Mouse (Mus musculus): Measurements from ENCODE around the gene Foxk1. TPM values are rescaled to one million over a fixed set of nuclear protein-coding genes. Genes with fewer than 3 reads are reported as not detected.
A peak's percentile ranks its signal among the peaks of the same experiment; 100 is the strongest.

The Foxk1 gene
- polyA plus RNA-seq, 1 experiment from 2014 or later = 4.1 TPM

DNA sequence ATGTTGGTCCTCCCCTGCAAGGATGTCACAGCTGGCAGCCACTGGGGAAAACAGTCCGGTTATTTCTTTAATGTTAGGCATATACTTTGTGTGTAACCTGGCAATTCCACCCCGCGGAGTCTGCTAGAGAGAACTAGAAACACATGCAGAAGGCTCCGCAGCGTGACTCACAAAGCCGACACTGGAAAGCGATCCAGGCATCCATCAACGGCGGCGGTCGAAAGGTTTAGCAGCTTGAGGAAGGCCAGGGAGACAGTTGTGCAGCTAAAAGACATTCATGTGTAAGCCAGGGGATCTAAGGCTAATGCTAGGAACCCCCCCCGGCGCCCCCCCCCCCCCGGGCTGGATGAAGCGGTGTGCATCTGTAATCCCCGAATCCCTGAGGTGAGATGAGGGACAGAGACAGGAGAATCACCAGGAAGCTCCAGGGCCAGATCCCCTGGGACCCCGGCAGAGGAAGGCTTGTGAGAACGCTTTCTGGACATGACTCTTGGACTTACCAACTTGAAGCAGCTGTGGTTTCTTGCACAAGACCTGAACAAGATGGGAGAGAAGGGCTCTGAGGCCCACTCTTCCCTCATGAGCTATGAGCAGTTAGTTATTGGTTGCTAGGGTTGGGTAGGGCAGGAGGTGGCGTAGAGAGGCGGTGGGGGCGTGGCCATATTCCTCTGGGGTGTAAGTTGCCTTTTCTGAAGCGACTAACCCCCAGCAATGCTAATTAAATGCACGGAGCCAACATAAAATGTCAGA, 16.2 kb upstream of the Foxk1 start:
- peak; percentile 61 for DNase-seq (ENCODE audit: low spot score)
- Histone ChIP-seq H3K4me2 (replicated peaks; ENCODE audit: low read depth, low read length) (no peak overlapping the region; the same call in 1 of the 2 replicates), H3K9ac (ENCODE audit: low read depth, low read length) (peak overlapping the region; percentile 17), H3K36me3 (ENCODE audit: control insufficient read depth, insufficient read depth, low read length) (no peaks in the 10 kb centered on the region), H3K9me3 (ENCODE audit: control insufficient read depth, low read length) (no peaks in the 10 kb centered on the region), H3K4me3 (ENCODE audit: low read depth, low read length) (no peak overlapping the region), H3K4me1 (replicated peaks; ENCODE audit: control insufficient read depth, insufficient read depth, low read length) (peaks cover 14% of the 10 kb centered on the region), H3K27ac (ENCODE audit: low read depth, low read length) (peak overlapping the region; percentile 85), H3K27me3 (ENCODE audit: control insufficient read depth, insufficient read depth, low read length) (no peaks in the 10 kb centered on the region)
- 27% methylated on average over 23 of the region's 23 CpGs for WGBS
- ATAC-seq (ENCODE audit: low FRiP score) = no peak; the same call in 1 of the 2 replicates

DNA sequence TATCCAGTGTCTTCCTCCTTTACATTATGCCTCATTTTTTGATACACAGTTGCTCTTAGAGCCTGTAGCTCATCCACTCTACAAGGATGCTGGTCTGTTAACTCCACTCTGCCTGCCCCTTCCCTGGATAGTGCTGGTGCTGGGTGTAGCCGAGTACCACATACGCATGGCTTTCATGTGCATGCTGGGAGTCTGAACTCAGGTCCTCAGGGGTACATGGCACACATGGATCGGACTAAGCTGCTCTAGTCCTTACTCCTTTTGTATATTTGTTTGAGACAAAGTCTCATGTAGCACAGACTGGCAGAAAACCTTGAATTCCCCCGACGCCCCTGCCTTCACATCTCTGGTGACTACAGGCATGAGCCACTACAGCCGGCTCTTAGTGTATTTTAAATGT, 15.0 kb upstream of the Foxk1 start:
- Histone ChIP-seq H3K4me1 (replicated peaks; ENCODE audit: control insufficient read depth, insufficient read depth, low read length) (peaks cover 14% of the 10 kb centered on the region), H3K9ac (ENCODE audit: low read depth, low read length) (no peak overlapping the region), H3K27ac (ENCODE audit: low read depth, low read length) (peak overlapping the region; percentile 85), H3K27me3 (ENCODE audit: control insufficient read depth, insufficient read depth, low read length) (no peaks in the 10 kb centered on the region), H3K4me3 (ENCODE audit: low read depth, low read length) (no peak overlapping the region), H3K36me3 (ENCODE audit: control insufficient read depth, insufficient read depth, low read length) (no peaks in the 10 kb centered on the region), H3K9me3 (ENCODE audit: control insufficient read depth, low read length) (no peaks in the 10 kb centered on the region), H3K4me2 (replicated peaks; ENCODE audit: low read depth, low read length) (no peak overlapping the region)
- 36% methylated on average over 6 of the region's 6 CpGs for WGBS
- no peak for DNase-seq (ENCODE audit: low spot score)
- 0 out of 2 replicates have a peak, but pooled peaks have one; percentile 29 for ATAC-seq (ENCODE audit: low FRiP score)

DNA sequence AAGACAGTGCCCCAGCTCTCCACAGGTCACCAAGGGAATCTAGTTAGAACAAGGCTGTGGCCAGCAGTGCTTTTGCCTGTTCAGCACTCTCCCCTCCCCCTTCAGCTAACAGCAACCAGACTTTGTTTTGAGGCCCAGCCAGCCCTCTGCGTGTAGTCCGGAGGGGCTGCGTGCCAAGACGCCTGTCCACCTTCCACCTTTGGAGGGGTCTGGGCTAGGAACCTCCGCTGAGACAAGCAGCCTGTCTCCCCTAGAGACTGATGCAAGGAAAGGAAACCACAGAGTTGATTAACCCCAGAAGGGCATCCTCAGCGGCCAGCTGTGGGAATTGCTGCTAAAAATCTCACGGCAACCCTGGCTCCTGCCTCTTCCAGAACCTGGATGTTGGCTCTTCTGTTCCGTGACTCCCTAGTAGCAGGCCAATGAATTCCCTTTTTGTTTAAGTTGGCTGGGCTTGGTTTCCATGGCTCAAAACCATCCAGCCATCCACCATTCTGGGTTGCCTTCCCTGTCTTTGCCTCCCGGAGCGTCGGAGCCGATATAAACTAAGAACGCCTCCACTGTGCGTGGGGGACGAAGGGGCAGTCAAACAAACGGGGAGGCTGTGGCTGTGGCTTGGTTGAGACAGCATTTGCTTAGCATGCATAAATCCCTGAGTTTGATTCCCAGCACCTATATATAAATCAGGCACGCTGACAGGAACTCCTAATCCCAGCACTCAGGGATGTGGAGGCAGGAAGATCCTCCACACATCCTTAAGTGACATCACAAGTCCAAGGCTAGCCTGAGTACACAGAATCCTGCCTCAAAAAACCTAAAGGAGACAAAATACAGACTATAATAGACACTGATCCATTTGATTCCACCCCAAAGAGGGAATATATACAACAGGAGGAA, 14.3 kb upstream of the Foxk1 start:
- Histone ChIP-seq H3K4me1 (replicated peaks; ENCODE audit: control insufficient read depth, insufficient read depth, low read length) (peaks cover 17% of the 10 kb centered on the region), H3K9ac (ENCODE audit: low read depth, low read length) (peak overlapping the region; percentile 21; the same call in 1 of the 2 replicates), H3K27ac (ENCODE audit: low read depth, low read length) (peak overlapping the region; percentile 85), H3K27me3 (ENCODE audit: control insufficient read depth, insufficient read depth, low read length) (no peaks in the 10 kb centered on the region), H3K4me2 (replicated peaks; ENCODE audit: low read depth, low read length) (no peak overlapping the region), H3K36me3 (ENCODE audit: control insufficient read depth, insufficient read depth, low read length) (no peaks in the 10 kb centered on the region), H3K4me3 (ENCODE audit: low read depth, low read length) (no peak overlapping the region), H3K9me3 (ENCODE audit: control insufficient read depth, low read length) (no peaks in the 10 kb centered on the region)
- DNase-seq (ENCODE audit: low spot score) = peak; percentile 75
- peak; percentile 71 for ATAC-seq (ENCODE audit: low FRiP score)
- 33% methylated on average over 17 of the region's 17 CpGs for WGBS

DNA sequence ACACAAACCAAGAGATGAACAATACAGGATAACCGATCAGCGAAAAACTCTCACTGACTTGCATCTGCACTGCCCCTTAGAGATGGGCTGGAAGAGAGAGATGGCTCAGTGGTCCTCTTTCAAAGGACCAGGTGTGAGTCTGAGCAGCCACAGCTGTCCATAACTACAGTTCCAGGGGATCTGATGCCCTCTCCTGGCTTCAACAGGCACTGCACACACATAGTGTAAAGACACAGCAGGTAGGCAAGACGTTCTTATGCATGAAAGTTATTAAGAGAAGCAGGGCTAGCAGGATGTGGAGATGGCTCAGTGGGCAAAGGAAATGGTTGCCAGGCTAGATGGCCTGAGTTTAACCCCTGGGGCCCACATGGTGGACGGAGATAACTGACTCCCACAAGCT, 13.6 kb upstream of the Foxk1 start:
- 81% methylated on average over 4 of the region's 4 CpGs for WGBS
- Histone ChIP-seq H3K27me3 (ENCODE audit: control insufficient read depth, insufficient read depth, low read length) (no peaks in the 10 kb centered on the region), H3K9me3 (ENCODE audit: control insufficient read depth, low read length) (no peaks in the 10 kb centered on the region), H3K4me1 (replicated peaks; ENCODE audit: control insufficient read depth, insufficient read depth, low read length) (peaks cover 19% of the 10 kb centered on the region), H3K27ac (ENCODE audit: low read depth, low read length) (peak overlapping the region; percentile 85), H3K9ac (ENCODE audit: low read depth, low read length) (no peak overlapping the region), H3K4me2 (replicated peaks; ENCODE audit: low read depth, low read length) (no peak overlapping the region), H3K4me3 (ENCODE audit: low read depth, low read length) (no peak overlapping the region), H3K36me3 (ENCODE audit: control insufficient read depth, insufficient read depth, low read length) (no peaks in the 10 kb centered on the region)
- no peak for DNase-seq (ENCODE audit: low spot score)
- ATAC-seq (ENCODE audit: low FRiP score) = no peak

DNA sequence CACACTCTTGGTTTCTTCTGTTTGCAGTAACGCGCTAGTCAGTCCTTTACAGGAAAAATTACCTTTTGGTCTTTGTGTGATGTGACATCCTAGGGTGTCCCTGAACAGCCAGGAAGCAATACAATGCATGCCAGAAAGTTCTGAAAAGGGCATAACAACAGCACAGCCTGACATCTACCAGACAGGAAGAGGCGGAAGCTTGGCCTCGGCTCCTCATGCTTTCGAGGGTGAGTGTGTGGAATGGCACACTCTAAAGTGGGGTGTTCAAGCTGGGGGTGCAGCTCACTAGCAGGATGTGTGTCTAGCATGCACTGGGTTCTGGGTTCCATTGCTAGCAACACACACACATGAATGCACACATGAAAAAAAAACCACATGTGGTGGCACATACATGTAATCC, 9.6 kb upstream of the Foxk1 start:
- no peak overlapping the region for H3K27ac ChIP-seq (ENCODE audit: low read depth, low read length)
- 52% methylated on average over 5 of the region's 5 CpGs for WGBS
- DNase-seq (ENCODE audit: low spot score) = no peak

DNA sequence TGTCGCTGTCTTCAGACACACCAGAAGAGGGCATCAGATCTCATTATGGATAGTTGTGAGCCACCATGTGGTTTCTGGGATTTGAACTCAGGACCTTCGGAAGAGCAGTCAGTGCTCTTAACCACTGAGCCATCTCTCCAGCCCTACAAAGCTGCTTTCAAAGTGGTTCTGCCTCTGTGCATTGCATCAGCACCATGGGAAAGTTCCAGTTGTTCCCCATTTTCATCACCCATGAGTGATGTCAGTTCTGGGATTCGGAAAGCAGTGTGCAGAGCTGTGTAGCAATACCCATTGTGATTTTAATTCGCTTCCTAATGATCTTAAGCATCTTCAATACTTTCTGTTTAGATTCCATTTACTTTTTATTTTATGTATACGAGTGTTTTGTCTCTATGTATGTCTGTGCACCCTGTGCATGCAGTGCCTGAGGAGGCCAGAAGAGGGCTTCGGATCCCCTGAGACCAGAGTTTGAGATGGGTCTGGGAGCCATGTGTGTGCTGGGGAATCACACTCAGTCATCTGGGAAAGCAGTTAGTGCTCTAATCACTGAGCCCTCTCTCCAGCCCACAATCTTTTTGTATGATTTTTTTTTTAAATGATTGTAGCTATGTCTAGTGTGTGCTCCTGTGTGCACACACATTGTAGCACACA, 6.6 kb upstream of the Foxk1 start:
- WGBS = 91% methylated on average over 6 of the region's 6 CpGs

More for the DNA sequence above, 9.6 kb upstream of the Foxk1 start:
- Histone ChIP-seq H3K9me3 (ENCODE audit: control insufficient read depth, low read length) (no peaks in the 10 kb centered on the region), H3K4me2 (replicated peaks; ENCODE audit: low read depth, low read length) (no peak overlapping the region), H3K9ac (ENCODE audit: low read depth, low read length) (no peak overlapping the region), H3K36me3 (ENCODE audit: control insufficient read depth, insufficient read depth, low read length) (no peaks in the 10 kb centered on the region), H3K27me3 (ENCODE audit: control insufficient read depth, insufficient read depth, low read length) (no peaks in the 10 kb centered on the region), H3K4me3 (ENCODE audit: low read depth, low read length) (no peak overlapping the region), H3K4me1 (replicated peaks; ENCODE audit: control insufficient read depth, insufficient read depth, low read length) (peaks cover 7% of the 10 kb centered on the region; the same call in 1 of the 2 replicates)
- ATAC-seq (ENCODE audit: low FRiP score) = no peak

DNA sequence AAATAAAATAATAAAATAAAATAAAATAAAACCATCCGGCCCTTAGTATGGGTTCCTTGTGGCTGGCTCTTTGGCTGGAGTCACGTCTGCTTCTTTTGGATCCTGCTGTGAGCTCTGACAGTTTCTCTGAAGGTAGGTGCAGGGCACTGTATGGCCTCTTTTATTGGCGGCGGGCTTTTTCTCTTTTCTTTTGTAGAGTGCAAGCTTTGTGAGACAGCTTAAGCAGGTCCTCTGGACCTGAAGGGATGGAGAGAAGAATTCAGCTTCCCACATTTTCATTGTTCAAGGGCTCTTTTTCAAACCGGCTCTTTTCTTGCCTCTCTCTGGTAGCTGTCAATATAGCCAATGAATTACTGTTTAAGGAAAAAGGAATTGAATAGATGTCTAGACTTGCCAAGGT, 5.4 kb upstream of the Foxk1 start:
- WGBS = 20% methylated on average over 5 of the region's 5 CpGs
- Histone ChIP-seq H3K9me3 (ENCODE audit: control insufficient read depth, low read length) (no peaks in the 10 kb centered on the region), H3K4me1 (replicated peaks; ENCODE audit: control insufficient read depth, insufficient read depth, low read length) (peaks cover 5% of the 10 kb centered on the region; the same call in 1 of the 2 replicates), H3K27ac (ENCODE audit: low read depth, low read length) (no peak overlapping the region), H3K4me3 (ENCODE audit: low read depth, low read length) (no peak overlapping the region), H3K4me2 (replicated peaks; ENCODE audit: low read depth, low read length) (no peak overlapping the region), H3K9ac (ENCODE audit: low read depth, low read length) (no peak overlapping the region), H3K27me3 (ENCODE audit: control insufficient read depth, insufficient read depth, low read length) (no peaks in the 10 kb centered on the region), H3K36me3 (ENCODE audit: control insufficient read depth, insufficient read depth, low read length) (no peaks in the 10 kb centered on the region)
- DNase-seq (ENCODE audit: low spot score) = no peak
- ATAC-seq (ENCODE audit: low FRiP score) = no peak

More for the DNA sequence above, 6.6 kb upstream of the Foxk1 start:
- Histone ChIP-seq H3K9ac (ENCODE audit: low read depth, low read length) (no peak overlapping the region), H3K36me3 (ENCODE audit: control insufficient read depth, insufficient read depth, low read length) (no peaks in the 10 kb centered on the region), H3K4me1 (replicated peaks; ENCODE audit: control insufficient read depth, insufficient read depth, low read length) (peaks cover 5% of the 10 kb centered on the region; the same call in 1 of the 2 replicates), H3K27ac (ENCODE audit: low read depth, low read length) (no peak overlapping the region), H3K4me2 (replicated peaks; ENCODE audit: low read depth, low read length) (no peak overlapping the region), H3K4me3 (ENCODE audit: low read depth, low read length) (no peak overlapping the region), H3K27me3 (ENCODE audit: control insufficient read depth, insufficient read depth, low read length) (no peaks in the 10 kb centered on the region), H3K9me3 (ENCODE audit: control insufficient read depth, low read length) (no peaks in the 10 kb centered on the region)
- DNase-seq (ENCODE audit: low spot score) (peak; percentile 43), ATAC-seq (ENCODE audit: low FRiP score) (no peak)

DNA sequence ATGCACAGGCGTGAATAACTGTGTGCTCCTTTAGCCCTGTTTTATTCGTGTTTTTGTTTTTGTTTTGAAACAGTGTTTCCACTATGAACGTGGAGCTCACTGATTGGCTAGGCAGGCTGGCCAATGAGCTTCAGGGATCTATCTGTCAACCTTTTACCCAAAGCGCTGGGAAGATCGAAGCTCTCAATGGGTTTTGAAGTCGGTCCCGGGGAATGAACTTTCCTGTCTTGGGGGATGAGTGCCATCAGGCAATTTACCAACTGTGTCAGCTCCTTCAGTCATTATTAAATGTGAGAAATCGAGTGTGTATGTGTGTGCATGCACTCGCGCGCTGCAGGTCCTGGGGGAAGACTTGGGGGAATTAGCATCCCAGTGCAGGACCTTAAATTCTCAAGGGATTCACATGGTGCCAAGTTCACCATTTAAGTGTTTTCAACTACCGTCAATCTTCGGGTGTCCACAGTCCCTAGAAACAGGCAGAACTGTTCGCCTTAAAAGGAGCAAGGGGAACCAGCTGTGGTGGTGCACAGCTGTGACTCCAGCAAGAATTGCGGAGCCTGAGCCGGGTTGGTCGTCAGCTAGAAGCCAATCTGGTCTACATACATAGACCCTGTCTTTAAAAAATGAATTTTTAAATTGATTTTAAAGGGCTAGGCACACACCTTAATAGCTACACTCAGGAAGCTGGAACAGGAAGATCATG, 965 bp upstream of the Foxk1 start:
- Histone ChIP-seq H3K36me3 (ENCODE audit: control insufficient read depth, insufficient read depth, low read length) (no peaks in the 10 kb centered on the region), H3K4me3 (ENCODE audit: low read depth, low read length) (peak overlapping the region; percentile 92), H3K27me3 (ENCODE audit: control insufficient read depth, insufficient read depth, low read length) (no peaks in the 10 kb centered on the region), H3K27ac (ENCODE audit: low read depth, low read length) (peak overlapping the region; percentile 31; the same call in 1 of the 2 replicates), H3K9ac (ENCODE audit: low read depth, low read length) (peak overlapping the region; percentile 35), H3K4me2 (replicated peaks; ENCODE audit: low read depth, low read length) (peak overlapping the region; percentile 91), H3K4me1 (replicated peaks; ENCODE audit: control insufficient read depth, insufficient read depth, low read length) (peaks cover 14% of the 10 kb centered on the region), H3K9me3 (ENCODE audit: control insufficient read depth, low read length) (no peaks in the 10 kb centered on the region)
- DNase-seq (ENCODE audit: low spot score) (peak; percentile 43), ATAC-seq (ENCODE audit: low FRiP score) (peak; percentile 8)
- 25% methylated on average over 17 of the region's 17 CpGs for WGBS

Data from hindbrain, embryonic 11.5 days (tissue).